Mouse (Mus musculus): ENCODE measurements around the gene Rcsd1.

- TF ChIP-seq CTCF (IDR thresholded peaks at IDR 0.05; ENCODE audit: extremely low read depth, insufficient read depth, low read length) (no peak), POLR2A (IDR thresholded peaks at IDR 0.05; ENCODE audit: extremely low read depth, insufficient read depth, low read length) (no peak)
Observed at GRCm38 (mm10) chr1:165697701-165698100, 11.9 kb downstream of the Rcsd1 start.
